Mouse (Mus musculus) embryonic facial prominence, embryonic 13.5 days (tissue): ENCODE measurements around the gene Cyth2. TPM values are rescaled to one million over a fixed set of nuclear protein-coding genes. Genes with fewer than 3 reads are reported as not detected.

Experiments used
- ATAC-seq: fragments of 200-750 bp; cut with Nextera tagmentation; 2 replicates; pipeline ENCODE4 v1.8.0; 2017; ENCODE audit warnings: low read depth; ENCODE audit not compliant: insufficient number of reproducible peaks, insufficient read depth, low FRiP score, low TSS enrichment
- H3K27ac ChIP-seq: fragments of 300-500 bp; sonication (generic); 2 replicates; pipeline ENCODE4 v1.5.1; 2015; ENCODE audit warnings: moderate library complexity, mild to moderate bottlenecking, inconsistent platforms
- H3K27me3 ChIP-seq: fragments of 300-500 bp; sonication (generic); 2 replicates; pipeline ENCODE4 v1.6.1; 2015; ENCODE audit warnings: mild to moderate bottlenecking, inconsistent platforms
- H3K36me3 ChIP-seq: fragments of 300-500 bp; sonication (generic); 2 replicates; pipeline ENCODE4 v1.6.1; 2015; ENCODE audit warnings: mild to moderate bottlenecking, inconsistent platforms
- H3K4me1 ChIP-seq: fragments of 300-500 bp; sonication (generic); 2 replicates; pipeline ENCODE4 v1.6.1; 2015; ENCODE audit warnings: inconsistent platforms
- H3K4me2 ChIP-seq: fragments of 300-500 bp; sonication (generic); 2 replicates; pipeline ENCODE4 v1.6.1; 2015; ENCODE audit warnings: moderate library complexity, mild to moderate bottlenecking, inconsistent platforms
- H3K4me3 ChIP-seq: fragments of 300-500 bp; sonication (generic); 2 replicates; pipeline ENCODE4 v1.5.1; 2015; ENCODE audit warnings: mild to moderate bottlenecking, inconsistent platforms
- H3K9ac ChIP-seq: fragments of 300-500 bp; sonication (generic); 2 replicates; pipeline ENCODE4 v1.6.1; 2015; ENCODE audit warnings: mild to moderate bottlenecking, inconsistent platforms
- H3K9me3 ChIP-seq: fragments of 300-500 bp; sonication (generic); 2 replicates; pipeline ENCODE4 v1.6.1; 2016; ENCODE audit warnings: inconsistent platforms
- WGBS: fragments of 180-500 bp; shearing (Covaris S2); methylation state at CpG from one replicate; pipeline ENCODE4 v1.1.7; 2015; ENCODE audit warnings: mixed read lengths; 5-methylcytosine and 5-hydroxymethylcytosine counted together
- polyA plus RNA-seq: library from polyadenylated mRNA; unstranded; fragments of >200 nt; fragmentation: Nextera tagmentation; extraction: Ambion mirVana; gene quantifications from 2 replicates; pipeline ENCODE4 v1.2.1, GENCODE M21; 2015

Gene Cyth2
- polyA plus RNA-seq, 1 experiment from 2014 or later: 138 TPM

- H3K36me3 ChIP-seq: peaks cover 60% of the 10 kb centered on the region
- 95% methylated on average over 28 of the region's 29 CpGs for WGBS
Measured at GRCm38 (mm10) chr7:45794971-45795370, 19.4 kb downstream of the Cyth2 start.

GRCm38 (mm10) chr7:45793969-45794585, 20.3 kb downstream of the Cyth2 start:
- H3K9me3 ChIP-seq: no peaks in the 10 kb centered on the region
- 87% methylated on average over 44 of the region's 44 CpGs for WGBS
- H3K4me2 ChIP-seq: no peak overlapping the region
- peaks cover 35% of the 10 kb centered on the region for H3K27me3 ChIP-seq
- H3K27ac ChIP-seq: no peak overlapping the region
- H3K36me3 ChIP-seq: peaks cover 69% of the 10 kb centered on the region
- H3K4me1 ChIP-seq: peaks cover 19% of the 10 kb centered on the region
- no peak overlapping the region for H3K4me3 ChIP-seq
- no peak for ATAC-seq
- H3K9ac ChIP-seq: no peak overlapping the region

More at GRCm38 (mm10) chr7:45794971-45795370, 19.4 kb downstream of the Cyth2 start:
- Histone ChIP-seq H3K27ac (no peak overlapping the region), H3K4me1 (peaks cover 20% of the 10 kb centered on the region), H3K4me2 (no peak overlapping the region), H3K27me3 (peaks cover 36% of the 10 kb centered on the region), H3K9me3 (no peaks in the 10 kb centered on the region), H3K4me3 (no peak overlapping the region), H3K9ac (no peak overlapping the region)
- no peak for ATAC-seq

GRCm38 (mm10) chr7:45793240-45793639, 21.1 kb downstream of the Cyth2 start:
- Histone ChIP-seq H3K4me3 (no peak overlapping the region), H3K4me1 (peaks cover 13% of the 10 kb centered on the region), H3K9ac (no peak overlapping the region), H3K27me3 (peaks cover 27% of the 10 kb centered on the region), H3K9me3 (no peaks in the 10 kb centered on the region), H3K4me2 (no peak overlapping the region), H3K36me3 (peaks cover 77% of the 10 kb centered on the region), H3K27ac (no peak overlapping the region)
- WGBS: 83% methylated on average over 24 of the region's 24 CpGs
- no peak for ATAC-seq

GRCm38 (mm10) chr7:45791756-45792490, 22.5 kb downstream of the Cyth2 start:
- H3K27me3 ChIP-seq: peaks cover 14% of the 10 kb centered on the region
- ATAC-seq: no peak
- H3K4me1 ChIP-seq: peaks cover 8% of the 10 kb centered on the region
- no peak overlapping the region for H3K4me2 ChIP-seq
- 82% methylated on average over 17 of the region's 17 CpGs for WGBS
- H3K9ac ChIP-seq: no peak overlapping the region
- peaks cover 86% of the 10 kb centered on the region for H3K36me3 ChIP-seq
- no peaks in the 10 kb centered on the region for H3K9me3 ChIP-seq
- H3K4me3 ChIP-seq: no peak overlapping the region
- no peak overlapping the region for H3K27ac ChIP-seq

GRCm38 (mm10) chr7:45790721-45791120, 23.7 kb downstream of the Cyth2 start:
- Histone ChIP-seq H3K9me3 (no peaks in the 10 kb centered on the region), H3K4me2 (no peak overlapping the region), H3K36me3 (peaks cover 81% of the 10 kb centered on the region), H3K27me3 (peaks cover 5% of the 10 kb centered on the region), H3K27ac (no peak overlapping the region), H3K4me3 (no peak overlapping the region), H3K9ac (no peak overlapping the region), H3K4me1 (peaks cover 20% of the 10 kb centered on the region)
- WGBS: 67% methylated on average over 6 of the region's 6 CpGs
- no peak for ATAC-seq

GRCm38 (mm10) chr7:45787642-45788041, 26.7 kb downstream of the Cyth2 start:
- no peaks in the 10 kb centered on the region for H3K27me3 ChIP-seq
- no peak for ATAC-seq
- H3K9ac ChIP-seq: no peak overlapping the region
- H3K27ac ChIP-seq: no peak overlapping the region
- 88% methylated on average over 22 of the region's 22 CpGs for WGBS
- peak overlapping the region; percentile 82; the same call in 1 of the 2 replicates for H3K4me3 ChIP-seq
- no peaks in the 10 kb centered on the region for H3K9me3 ChIP-seq
- H3K36me3 ChIP-seq: peaks cover 51% of the 10 kb centered on the region
- H3K4me2 ChIP-seq: peak overlapping the region; percentile 92
- peaks cover 33% of the 10 kb centered on the region for H3K4me1 ChIP-seq

- peak; percentile 44; the same call in 1 of the 2 replicates for ATAC-seq
- H3K9ac ChIP-seq: peak overlapping the region; percentile 82
- H3K27me3 ChIP-seq: 0 out of 2 replicates have a peak, but pooled peaks cover 7% of the 10 kb centered on the region
- WGBS: 7% methylated on average over 17 of the region's 17 CpGs
- H3K4me1 ChIP-seq: peaks cover 33% of the 10 kb centered on the region
- peak overlapping the region; percentile 82 for H3K4me3 ChIP-seq
- H3K4me2 ChIP-seq: peak overlapping the region; percentile 92
- peaks cover 43% of the 10 kb centered on the region for H3K36me3 ChIP-seq
- H3K27ac ChIP-seq: peak overlapping the region; percentile 57; the same call in 1 of the 2 replicates
- H3K9me3 ChIP-seq: no peaks in the 10 kb centered on the region
Measured at GRCm38 (mm10) chr7:45786661-45787413, 27.5 kb downstream of the Cyth2 start.

GRCm38 (mm10) chr7:45786136-45786578, 28.2 kb downstream of the Cyth2 start:
- Histone ChIP-seq H3K9ac (peak overlapping the region; percentile 82), H3K9me3 (no peaks in the 10 kb centered on the region), H3K4me2 (peak overlapping the region; percentile 92), H3K27me3 (0 out of 2 replicates have a peak, but pooled peaks cover 7% of the 10 kb centered on the region), H3K4me3 (peak overlapping the region; percentile 82), H3K4me1 (peaks cover 33% of the 10 kb centered on the region), H3K27ac (no peak overlapping the region; the same call in 1 of the 2 replicates), H3K36me3 (peaks cover 38% of the 10 kb centered on the region)
- 2% methylated on average over 14 of the region's 14 CpGs for WGBS
- peak; percentile 46; the same call in 1 of the 2 replicates for ATAC-seq

- H3K9ac ChIP-seq: peak overlapping the region; percentile 82
- ATAC-seq: 0 out of 2 replicates have a peak, but pooled peaks have one; percentile 5
- 0 out of 2 replicates have a peak, but pooled peaks cover 7% of the 10 kb centered on the region for H3K27me3 ChIP-seq
- H3K4me3 ChIP-seq: peak overlapping the region; percentile 82
- H3K4me1 ChIP-seq: peaks cover 33% of the 10 kb centered on the region
- H3K36me3 ChIP-seq: peaks cover 32% of the 10 kb centered on the region
- WGBS: under 1% methylated on average over 38 of the region's 42 CpGs
- peak overlapping the region; percentile 92 for H3K4me2 ChIP-seq
- H3K9me3 ChIP-seq: no peaks in the 10 kb centered on the region
- H3K27ac ChIP-seq: peak overlapping the region; percentile 66
Measured at GRCm38 (mm10) chr7:45785388-45786135, 28.8 kb downstream of the Cyth2 start.

GRCm38 (mm10) chr7:45784524-45785372, 29.6 kb downstream of the Cyth2 start, which contains the start of gene Sult2b1:
TSS of gene Sult2b1 (minus strand) at chr7:45784669.
- no peaks in the 10 kb centered on the region for H3K9me3 ChIP-seq
- H3K27me3 ChIP-seq: 0 out of 2 replicates have a peak, but pooled peaks cover 7% of the 10 kb centered on the region
- H3K4me3 ChIP-seq: peak within 1 kb of the TSS; percentile 82
- peak within 1 kb of the TSS; percentile 82 for H3K9ac ChIP-seq
- WGBS: 21% methylated on average over 20 of the region's 20 CpGs
- H3K27ac ChIP-seq: peak within 1 kb of the TSS; percentile 66
- H3K4me1 ChIP-seq: peaks cover 33% of the 10 kb centered on the region
- peak; percentile 45; the same call in 1 of the 2 replicates for ATAC-seq
- H3K4me2 ChIP-seq: peak within 1 kb of the TSS; percentile 92
- H3K36me3 ChIP-seq: peaks cover 24% of the 10 kb centered on the region
